Mouse (Mus musculus): ENCODE measurements around the gene Rasgrp4.

GRCm38 (mm10) chr7:29154018-29154720 lies 19.5 kb downstream of the Rasgrp4 start:
- TF ChIP-seq CHD2 (IDR thresholded peaks at IDR 0.05; ENCODE audit: low read depth, low read length), result no peak
- no peak for TF ChIP-seq ZNF384 (IDR thresholded peaks at IDR 0.05; ENCODE audit: low read depth, low read length)
- 0 out of 2 replicates have a peak, but pooled peaks have one; percentile 2 for TF ChIP-seq ZC3H11A (IDR thresholded peaks at IDR 0.05; ENCODE audit: borderline replicate concordance, low read depth, low read length)
- no peak for TF ChIP-seq HCFC1 (IDR thresholded peaks at IDR 0.05; ENCODE audit: borderline replicate concordance, insufficient read depth, low read length)
